Mouse (Mus musculus) intestine, postnatal 0 days (tissue): ENCODE data around the gene Abhd16a. TPM values are rescaled to one million over a fixed set of nuclear protein-coding genes. Genes with fewer than 3 reads are reported as not detected.
A peak's percentile ranks its signal among the peaks of the same experiment; 100 is the strongest.
"Not testable (repeated sequence)": the region's sequence is repeated elsewhere in the genome, so short reads cannot be mapped to it uniquely, and the experiment has no call there.

ENCODE experiments used
- ATAC-seq: fragments of 200-750 bp; cut with Nextera tagmentation; 2 replicates; pipeline ENCODE4 v1.8.0; 2017; ENCODE audit warnings: mild to moderate bottlenecking, moderate TSS enrichment, moderate library complexity
- H3K27ac ChIP-seq: fragments of 300-500 bp; sonication (generic); 2 replicates; pipeline ENCODE4 v1.5.1; 2014; ENCODE audit warnings: mild to moderate bottlenecking, low read depth, low read length, moderate library complexity
- H3K27me3 ChIP-seq: fragments of 300-500 bp; sonication (generic); replicated peaks from 2 replicates; pipeline ENCODE4 v1.6.1; 2014; ENCODE audit warnings: low read length, mixed read lengths; ENCODE audit not compliant: control insufficient read depth, insufficient read depth
- H3K36me3 ChIP-seq: fragments of 300-500 bp; sonication (generic); 2 replicates; pipeline ENCODE4 v1.6.1; 2014; ENCODE audit warnings: mild to moderate bottlenecking, moderate library complexity; ENCODE audit not compliant: control insufficient read depth, insufficient read depth
- H3K4me1 ChIP-seq: fragments of 300-500 bp; sonication (generic); replicated peaks from 2 replicates; pipeline ENCODE4 v1.6.1; 2014; ENCODE audit warnings: antibody characterized with exemption, low read length, mixed read lengths; ENCODE audit not compliant: control insufficient read depth, insufficient read depth
- H3K4me2 ChIP-seq: fragments of 300-500 bp; sonication (generic); replicated peaks from 2 replicates; pipeline ENCODE4 v1.6.1; 2014; ENCODE audit warnings: low read depth, mild to moderate bottlenecking, moderate library complexity
- H3K4me3 ChIP-seq: fragments of 300-500 bp; sonication (generic); 2 replicates; pipeline ENCODE4 v1.5.1; 2014; ENCODE audit warnings: low read depth, low read length
- H3K9ac ChIP-seq: fragments of 300-500 bp; sonication (generic); 2 replicates; pipeline ENCODE4 v1.6.1; 2014; ENCODE audit warnings: mild to moderate bottlenecking, low read depth, low read length
- H3K9me3 ChIP-seq: fragments of 300-500 bp; sonication (generic); 2 replicates; pipeline ENCODE4 v1.6.1; 2016; ENCODE audit warnings: mixed run types; ENCODE audit not compliant: control insufficient read depth
- CTCF ChIP-seq: sonication (generic); IDR thresholded peaks from 2 replicates; pipeline ENCODE4 v1.5.1; 2016; ENCODE audit warnings: low read depth, mild to moderate bottlenecking, control low read depth, antibody characterized with exemption, moderate library complexity
- WGBS: fragments of 180-500 bp; shearing (Covaris S2); extraction: QIAGEN DNeasy Blood & Tissue Kit; methylation state at CpG from one replicate; pipeline ENCODE4 v1.1.7; 2014; 5-methylcytosine and 5-hydroxymethylcytosine counted together
- polyA plus RNA-seq: library from polyadenylated mRNA; unstranded; fragments of >200 nt; fragmentation: Nextera tagmentation; extraction: Ambion mirVana; gene quantifications from 2 replicates; pipeline ENCODE4 v1.2.1, GENCODE M21; 2015

The Abhd16a gene
- polyA plus RNA-seq, 1 experiment from 2014 or later = 103 TPM

- H3K4me3 ChIP-seq = peak within 1 kb of the TSS; percentile 86
- no peak for TF ChIP-seq CTCF
- peaks cover 6% of the 10 kb centered on the region; the same call in 1 of the 2 replicates for H3K4me1 ChIP-seq
- peaks cover 29% of the 10 kb centered on the region for H3K36me3 ChIP-seq
- H3K9me3 ChIP-seq = no peaks in the 10 kb centered on the region
- no peaks in the 10 kb centered on the region for H3K27me3 ChIP-seq
- peak; percentile 86 for ATAC-seq
- H3K9ac ChIP-seq = peak within 1 kb of the TSS; percentile 84
- 0% methylated on average over 50 of the region's 50 CpGs for WGBS
- H3K27ac ChIP-seq = peak within 1 kb of the TSS; percentile 89
- H3K4me2 ChIP-seq = peak within 1 kb of the TSS; percentile 92
Measured at GRCm38 (mm10) chr17:35121143-35121799, 32.2 kb downstream of the Abhd16a start, which contains the start of gene Gpank1. Gene Gpank1 (plus strand): TSS chr17:35121455.

- H3K9ac ChIP-seq = peak within 1 kb of the TSS; percentile 84
- H3K4me1 ChIP-seq = peaks cover 6% of the 10 kb centered on the region; the same call in 1 of the 2 replicates
- no peak for ATAC-seq
Measured at GRCm38 (mm10) chr17:35121871-35122303, 32.8 kb downstream of the Abhd16a start, which contains the start of gene Csnk2b. Gene Csnk2b (minus strand): TSS chr17:35122053.

DNA sequence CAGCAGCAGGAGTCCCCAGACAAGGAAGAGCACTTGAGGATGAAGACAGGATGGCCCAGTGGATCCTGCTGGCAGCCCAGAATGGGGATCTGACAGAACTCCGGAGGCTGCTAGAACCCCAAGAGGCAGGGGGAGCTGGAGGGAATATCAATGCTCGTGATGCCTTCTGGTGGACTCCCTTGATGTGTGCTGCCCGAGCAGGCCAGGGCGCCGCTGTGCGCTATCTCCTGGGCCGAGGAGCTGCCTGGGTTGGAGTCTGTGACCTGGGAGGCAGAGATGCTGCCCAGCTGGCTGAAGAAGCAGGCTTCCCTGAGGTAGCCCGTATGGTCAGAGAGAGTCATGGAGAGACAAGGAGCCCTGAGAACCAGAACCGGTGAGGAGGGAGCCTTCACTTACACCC, 34.2 kb downstream of the Abhd16a start:
- H3K27ac ChIP-seq, H3K27me3 ChIP-seq, H3K4me3 ChIP-seq, ATAC-seq, H3K4me2 ChIP-seq, H3K4me1 ChIP-seq, H3K9me3 ChIP-seq, H3K9ac ChIP-seq: not testable (repeated sequence)
- WGBS = 91% methylated on average over 9 of the region's 9 CpGs
- H3K36me3 ChIP-seq = peaks cover 22% of the 10 kb centered on the region; the same call in 1 of the 2 replicates

More at GRCm38 (mm10) chr17:35121871-35122303, 32.8 kb downstream of the Abhd16a start, which contains the start of gene Csnk2b:
- Histone ChIP-seq H3K27ac (peak within 1 kb of the TSS; percentile 89), H3K4me3 (peak within 1 kb of the TSS; percentile 86), H3K36me3 (peaks cover 25% of the 10 kb centered on the region), H3K27me3 (no peaks in the 10 kb centered on the region), H3K4me2 (peak within 1 kb of the TSS; percentile 92), H3K9me3 (no peaks in the 10 kb centered on the region)
- WGBS = under 1% methylated on average over 19 of the region's 19 CpGs
- TF ChIP-seq CTCF = peak; percentile 62

DNA sequence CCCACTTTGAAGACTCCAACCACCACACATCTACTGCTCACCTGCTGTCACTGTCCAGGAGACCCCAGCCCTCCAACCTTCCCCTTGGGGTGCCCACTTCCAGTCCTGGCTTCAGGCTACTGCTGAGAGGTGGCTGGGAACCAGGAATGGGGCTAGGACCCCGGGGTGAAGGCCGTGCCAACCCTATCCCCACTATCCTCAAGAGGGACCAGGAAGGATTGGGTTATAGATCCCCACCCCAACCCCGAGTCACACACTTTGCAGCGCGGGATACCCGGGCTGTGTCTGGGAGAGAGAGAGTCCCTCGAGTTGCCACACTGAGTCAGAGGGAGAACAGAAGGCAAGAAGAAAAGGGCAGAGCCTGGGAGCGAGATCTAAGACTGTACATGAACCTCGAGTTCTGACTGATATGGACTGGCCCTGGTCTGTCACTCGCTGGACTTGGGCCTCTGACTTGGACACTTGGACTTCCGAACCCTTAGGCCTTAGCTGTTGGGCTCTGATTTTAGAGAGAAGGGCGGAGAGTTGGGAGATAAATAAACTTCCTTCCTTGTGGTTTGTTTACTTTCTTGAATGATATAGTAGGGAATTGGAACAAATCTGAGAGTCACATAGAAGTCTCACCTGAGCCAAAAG, 35.3 kb downstream of the Abhd16a start:
- H3K27me3 ChIP-seq, H3K4me2 ChIP-seq, H3K4me1 ChIP-seq, H3K9ac ChIP-seq, H3K9me3 ChIP-seq, H3K4me3 ChIP-seq: not testable (repeated sequence)
- peak overlapping the region; percentile 91 for H3K27ac ChIP-seq
- ATAC-seq = peak; percentile 42
- WGBS = 64% methylated on average over 12 of the region's 12 CpGs
- H3K36me3 ChIP-seq = peaks cover 23% of the 10 kb centered on the region; the same call in 1 of the 2 replicates

DNA sequence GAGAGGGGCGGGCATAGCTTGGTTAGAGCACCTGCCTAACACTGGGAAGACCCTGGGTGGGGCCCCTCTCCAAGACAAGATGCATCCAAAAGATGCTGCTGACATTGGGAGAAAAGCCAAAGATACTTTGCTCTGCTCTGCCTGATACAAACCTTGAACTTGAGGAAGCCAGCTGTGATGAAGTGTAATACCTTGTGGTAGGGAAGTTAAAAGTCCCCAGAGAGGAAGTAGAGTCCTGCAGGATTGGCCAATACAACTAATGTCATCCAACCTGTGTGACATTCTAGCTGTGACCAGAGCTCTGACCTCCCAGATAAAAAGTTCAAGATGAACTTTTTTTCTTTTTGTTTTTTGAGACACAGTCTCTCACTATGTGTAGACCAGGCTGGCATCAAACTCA, 36.0 kb downstream of the Abhd16a start:
- peak overlapping the region; percentile 78; the same call in 1 of the 2 replicates for H3K9ac ChIP-seq
- H3K27me3 ChIP-seq = no peaks in the 10 kb centered on the region
- H3K4me1 ChIP-seq = peaks cover 6% of the 10 kb centered on the region; the same call in 1 of the 2 replicates
- no peaks in the 10 kb centered on the region for H3K9me3 ChIP-seq
- peak overlapping the region; percentile 84 for H3K4me2 ChIP-seq
- 96% methylated on average over 1 of the region's 1 CpGs for WGBS
- H3K27ac ChIP-seq = peak overlapping the region; percentile 91
- peaks cover 25% of the 10 kb centered on the region; the same call in 1 of the 2 replicates for H3K36me3 ChIP-seq
- no peak for ATAC-seq
- no peak for TF ChIP-seq CTCF
- no peak overlapping the region for H3K4me3 ChIP-seq

GRCm38 (mm10) chr17:35125578-35125977, 36.5 kb downstream of the Abhd16a start:
- TF ChIP-seq CTCF = no peak
- Histone ChIP-seq H3K4me3 (peak overlapping the region; percentile 60), H3K27ac (peak overlapping the region; percentile 91), H3K4me1 (peaks cover 6% of the 10 kb centered on the region; the same call in 1 of the 2 replicates), H3K4me2 (peak overlapping the region; percentile 84), H3K36me3 (peaks cover 26% of the 10 kb centered on the region; the same call in 1 of the 2 replicates), H3K27me3 (no peaks in the 10 kb centered on the region), H3K9me3 (no peaks in the 10 kb centered on the region), H3K9ac (peak overlapping the region; percentile 78)
- ATAC-seq = peak; percentile 3; the same call in 1 of the 2 replicates
- WGBS = 9% methylated on average over 6 of the region's 6 CpGs
